Mouse (Mus musculus): ENCODE data around the gene Gm20388. TPM values are rescaled to one million over a fixed set of nuclear protein-coding genes. Genes with fewer than 3 reads are reported as not detected.
"Not testable (repeated sequence)": the region's sequence is repeated elsewhere in the genome, so short reads cannot be mapped to it uniquely, and the experiment has no call there.

Gene Gm20388
- polyA plus RNA-seq, 1 experiment: 18.7 TPM

GRCm38 (mm10) chr8:121128531-121129264 lies 1218.1 kb downstream of the Gm20388 start:
- no peak overlapping the region for H3K4me3 ChIP-seq (replicated peaks; ENCODE audit: insufficient read depth, low read depth, low read length)

GRCm38 (mm10) chr8:121129265-121129940 lies 1218.8 kb downstream of the Gm20388 start:
- Histone ChIP-seq H3K4me3 (replicated peaks; ENCODE audit: insufficient read depth, low read depth, low read length) (no peak overlapping the region), H3K27ac (ENCODE audit: insufficient read depth, low read length) (no peak overlapping the region), H3K27me3 (ENCODE audit: control insufficient read depth, insufficient read depth, low read length) (peaks cover 6% of the 10 kb centered on the region; the same call in 1 of the 2 replicates), H3K4me1 (ENCODE audit: control insufficient read depth, insufficient read depth, low read length) (no peaks in the 10 kb centered on the region; the same call in 1 of the 2 replicates)
- WGBS: 18% methylated on average over 16 of the region's 16 CpGs
- TF ChIP-seq CTCF (IDR thresholded peaks at IDR 0.05; ENCODE audit: borderline replicate concordance, insufficient read depth, low read depth, low read length) (no peak), POLR2A (IDR thresholded peaks at IDR 0.05; ENCODE audit: borderline replicate concordance, insufficient read depth, low read length) (no peak)
- no peak for DNase-seq

More at GRCm38 (mm10) chr8:121128531-121129264, 1218.1 kb downstream of the Gm20388 start:
- TF ChIP-seq CTCF (IDR thresholded peaks at IDR 0.05; ENCODE audit: borderline replicate concordance, insufficient read depth, low read depth, low read length): no peak
- TF ChIP-seq POLR2A (IDR thresholded peaks at IDR 0.05; ENCODE audit: borderline replicate concordance, insufficient read depth, low read length): no peak
- 3% methylated on average over 55 of the region's 55 CpGs for WGBS
- Histone ChIP-seq H3K27ac (ENCODE audit: insufficient read depth, low read length) (no peak overlapping the region), H3K4me1 (ENCODE audit: control insufficient read depth, insufficient read depth, low read length) (no peaks in the 10 kb centered on the region; the same call in 1 of the 2 replicates), H3K27me3 (ENCODE audit: control insufficient read depth, insufficient read depth, low read length) (peaks cover 6% of the 10 kb centered on the region; the same call in 1 of the 2 replicates)
- DNase-seq: no peak

- no peak overlapping the region for H3K4me3 ChIP-seq (replicated peaks; ENCODE audit: insufficient read depth, low read depth, low read length)
These were observed 1219.9 kb downstream of the Gm20388 start for GRCm38 (mm10) chr8:121130522-121130921.

GRCm38 (mm10) chr8:121132961-121133513 lies 1222.4 kb downstream of the Gm20388 start:
- Histone ChIP-seq H3K27me3 (ENCODE audit: control insufficient read depth, insufficient read depth, low read length) (peaks cover 6% of the 10 kb centered on the region; the same call in 1 of the 2 replicates), H3K4me1 (ENCODE audit: control insufficient read depth, insufficient read depth, low read length) (no peaks in the 10 kb centered on the region; the same call in 1 of the 2 replicates), H3K4me3 (replicated peaks; ENCODE audit: insufficient read depth, low read depth, low read length) (no peak overlapping the region), H3K27ac (ENCODE audit: insufficient read depth, low read length) (no peak overlapping the region)
- DNase-seq: no peak
- 35% methylated on average over 5 of the region's 5 CpGs for WGBS
- TF ChIP-seq CTCF (IDR thresholded peaks at IDR 0.05; ENCODE audit: borderline replicate concordance, insufficient read depth, low read depth, low read length): no peak
- TF ChIP-seq POLR2A (IDR thresholded peaks at IDR 0.05; ENCODE audit: borderline replicate concordance, insufficient read depth, low read length): no peak

More at GRCm38 (mm10) chr8:121130522-121130921, 1219.9 kb downstream of the Gm20388 start:
- no peaks in the 10 kb centered on the region; the same call in 1 of the 2 replicates for H3K4me1 ChIP-seq (ENCODE audit: control insufficient read depth, insufficient read depth, low read length)
- no peak overlapping the region for H3K27ac ChIP-seq (ENCODE audit: insufficient read depth, low read length)
- no peak for DNase-seq
- TF ChIP-seq CTCF (IDR thresholded peaks at IDR 0.05; ENCODE audit: borderline replicate concordance, insufficient read depth, low read depth, low read length): peak; percentile 26; the same call in 1 of the 2 replicates
- no peak for TF ChIP-seq POLR2A (IDR thresholded peaks at IDR 0.05; ENCODE audit: borderline replicate concordance, insufficient read depth, low read length)
- 33% methylated on average over 5 of the region's 5 CpGs for WGBS
- H3K27me3 ChIP-seq (ENCODE audit: control insufficient read depth, insufficient read depth, low read length): peaks cover 6% of the 10 kb centered on the region; the same call in 1 of the 2 replicates

- TF ChIP-seq CTCF (IDR thresholded peaks at IDR 0.05; ENCODE audit: borderline replicate concordance, insufficient read depth, low read depth, low read length) (no peak), POLR2A (IDR thresholded peaks at IDR 0.05; ENCODE audit: borderline replicate concordance, insufficient read depth, low read length) (no peak)
- Histone ChIP-seq H3K4me3 (replicated peaks; ENCODE audit: insufficient read depth, low read depth, low read length) (no peak overlapping the region), H3K27me3 (ENCODE audit: control insufficient read depth, insufficient read depth, low read length) (peaks cover 2% of the 10 kb centered on the region; the same call in 1 of the 2 replicates), H3K4me1 (ENCODE audit: control insufficient read depth, insufficient read depth, low read length) (no peaks in the 10 kb centered on the region), H3K27ac (ENCODE audit: insufficient read depth, low read length) (no peak overlapping the region)
- 77% methylated on average over 10 of the region's 10 CpGs for WGBS
- no peak for DNase-seq
These were observed 1223.5 kb downstream of the Gm20388 start for GRCm38 (mm10) chr8:121134102-121134501.

- TF ChIP-seq POLR2A (IDR thresholded peaks at IDR 0.05; ENCODE audit: borderline replicate concordance, insufficient read depth, low read length) (no peak), CTCF (IDR thresholded peaks at IDR 0.05; ENCODE audit: borderline replicate concordance, insufficient read depth, low read depth, low read length) (no peak)
- H3K4me1 ChIP-seq (ENCODE audit: control insufficient read depth, insufficient read depth, low read length): no peaks in the 10 kb centered on the region
- no peak for DNase-seq
- 85% methylated on average over 11 of the region's 11 CpGs for WGBS
- H3K27ac ChIP-seq (ENCODE audit: insufficient read depth, low read length): no peak overlapping the region
- H3K4me3 ChIP-seq (replicated peaks; ENCODE audit: insufficient read depth, low read depth, low read length): no peak overlapping the region
- H3K27me3 ChIP-seq (ENCODE audit: control insufficient read depth, insufficient read depth, low read length): no peaks in the 10 kb centered on the region
These were observed 1223.9 kb downstream of the Gm20388 start for GRCm38 (mm10) chr8:121134512-121134911.

- WGBS: 94% methylated on average over 6 of the region's 6 CpGs
- no peak for DNase-seq
- Histone ChIP-seq H3K4me3 (replicated peaks; ENCODE audit: insufficient read depth, low read depth, low read length) (no peak overlapping the region), H3K27me3 (ENCODE audit: control insufficient read depth, insufficient read depth, low read length) (peaks cover 1% of the 10 kb centered on the region; the same call in 1 of the 2 replicates), H3K4me1 (ENCODE audit: control insufficient read depth, insufficient read depth, low read length) (no peaks in the 10 kb centered on the region), H3K27ac (ENCODE audit: insufficient read depth, low read length) (no peak overlapping the region)
- TF ChIP-seq CTCF (IDR thresholded peaks at IDR 0.05; ENCODE audit: borderline replicate concordance, insufficient read depth, low read depth, low read length) (no peak), POLR2A (IDR thresholded peaks at IDR 0.05; ENCODE audit: borderline replicate concordance, insufficient read depth, low read length) (no peak)
These were observed 1226.2 kb downstream of the Gm20388 start for GRCm38 (mm10) chr8:121136856-121137255.

GRCm38 (mm10) chr8:121145457-121146134 lies 1235.0 kb downstream of the Gm20388 start:
- H3K27ac ChIP-seq (ENCODE audit: insufficient read depth, low read length); H3K4me3 ChIP-seq (replicated peaks; ENCODE audit: insufficient read depth, low read depth, low read length); H3K27me3 ChIP-seq (ENCODE audit: control insufficient read depth, insufficient read depth, low read length); DNase-seq; H3K4me1 ChIP-seq (ENCODE audit: control insufficient read depth, insufficient read depth, low read length): not testable (repeated sequence)
- 67% methylated on average over 4 of the region's 6 CpGs for WGBS
